Mouse (Mus musculus) liver, adult 2 months (tissue): ENCODE measurements around the gene Fhad1. TPM values are rescaled to one million over a fixed set of nuclear protein-coding genes. Genes with fewer than 3 reads are reported as not detected.

Experiments
- DNase-seq: peaks from one replicate; pipeline ENCODE4 v3.0.0-alpha.2; 2011; ENCODE audit warnings: low read depth, low spot score; ENCODE audit errors: extremely low read depth
- H3K27ac ChIP-seq: fragments of 200-500 bp; replicated peaks from 2 replicates; pipeline ENCODE4 v1.5.1; 2012; ENCODE audit warnings: low read depth, mild to moderate bottlenecking, control low read depth, inconsistent platforms, low read length; ENCODE audit not compliant: insufficient read depth
- H3K27me3 ChIP-seq: fragments of 200-500 bp; 2 replicates; pipeline ENCODE4 v1.6.1; 2012; ENCODE audit warnings: mild to moderate bottlenecking, moderate library complexity, low read length, inconsistent platforms; ENCODE audit not compliant: control insufficient read depth, insufficient read depth
- H3K36me3 ChIP-seq: fragments of 200-500 bp; 2 replicates; pipeline ENCODE4 v1.6.1; 2012; ENCODE audit warnings: low read length, inconsistent platforms; ENCODE audit not compliant: control insufficient read depth, insufficient read depth
- H3K4me1 ChIP-seq: fragments of 200-500 bp; 2 replicates; pipeline ENCODE4 v1.6.1; 2011; ENCODE audit warnings: low read length; ENCODE audit not compliant: control insufficient read depth, insufficient read depth
- H3K4me3 ChIP-seq: fragments of 200-500 bp; 2 replicates; pipeline ENCODE4 v1.5.1; 2011; ENCODE audit warnings: low read depth, mild to moderate bottlenecking, control low read depth, low read length, moderate library complexity; ENCODE audit not compliant: insufficient read depth
- H3K79me2 ChIP-seq: fragments of 200-500 bp; 2 replicates; pipeline ENCODE4 v1.6.1; 2012; ENCODE audit warnings: inconsistent platforms, mild to moderate bottlenecking, low read length, moderate library complexity; ENCODE audit not compliant: control insufficient read depth, insufficient read depth
- H3K9ac ChIP-seq: fragments of 200-500 bp; 2 replicates; pipeline ENCODE4 v1.6.1; 2012; ENCODE audit warnings: low read depth, mild to moderate bottlenecking, control low read depth, inconsistent platforms, low read length
- CTCF ChIP-seq: fragments of 200-500 bp; IDR thresholded peaks from 2 replicates; pipeline ENCODE4 v1.5.1; 2011; ENCODE audit warnings: low read depth, low read length, control low read depth
- POLR2A ChIP-seq: fragments of 200-500 bp; IDR thresholded peaks from 2 replicates; pipeline ENCODE4 v1.6.1; 2011; ENCODE audit warnings: low read length, control low read depth; ENCODE audit not compliant: insufficient read depth; ENCODE audit errors: extremely low read depth
- WGBS: fragments of 180-500 bp; shearing (Covaris S2); methylation state at CpG from one replicate; pipeline ENCODE4 v1.1.7; 2018; 5-methylcytosine and 5-hydroxymethylcytosine counted together
- polyA plus RNA-seq: library from polyadenylated mRNA; depleted of rRNA; stranded (reverse); fragments of >200 nt; gene quantifications from 2 replicates; pipeline ENCODE4 v1.2.3, GENCODE M21; 2012
- total RNA-seq: library from RNA; depleted of rRNA; stranded (reverse); fragments of >200 nt; gene quantifications from 2 replicates; pipeline ENCODE4 v1.2.3, GENCODE M21; 2014

Fhad1 gene
- total and polyA plus RNA-seq, 2 experiments: 0.06 to 2.4 TPM

- H3K4me3 ChIP-seq: no peak overlapping the region
- H3K9ac ChIP-seq: no peak overlapping the region
- H3K27ac ChIP-seq: 0 out of 2 replicates have a peak overlapping the region, but pooled peaks have one; percentile 1
- no peak for DNase-seq
- H3K36me3 ChIP-seq: no peaks in the 10 kb centered on the region
- H3K4me1 ChIP-seq: no peaks in the 10 kb centered on the region
- WGBS: 65% methylated on average over 13 of the region's 13 CpGs
- no peaks in the 10 kb centered on the region for H3K79me2 ChIP-seq
- TF ChIP-seq POLR2A: no peak
- no peak for TF ChIP-seq CTCF
- no peaks in the 10 kb centered on the region for H3K27me3 ChIP-seq
These were observed 101.5 kb downstream of the Fhad1 start for GRCm38 (mm10) chr4:141913201-141913993.

GRCm38 (mm10) chr4:141904710-141905109 is 110.2 kb downstream of the Fhad1 start:
- H3K36me3 ChIP-seq: no peaks in the 10 kb centered on the region
- WGBS: 86% methylated on average over 9 of the region's 9 CpGs
- TF ChIP-seq CTCF (no peak), POLR2A (no peak)
- no peak overlapping the region for H3K9ac ChIP-seq
- no peaks in the 10 kb centered on the region for H3K79me2 ChIP-seq
- no peaks in the 10 kb centered on the region for H3K4me1 ChIP-seq
- H3K27ac ChIP-seq: no peak overlapping the region
- DNase-seq: no peak
- H3K27me3 ChIP-seq: no peaks in the 10 kb centered on the region
- H3K4me3 ChIP-seq: no peak overlapping the region

- no peak for TF ChIP-seq CTCF
- TF ChIP-seq POLR2A: no peak
- DNase-seq: no peak
- H3K27me3 ChIP-seq: no peaks in the 10 kb centered on the region
- 86% methylated on average over 8 of the region's 8 CpGs for WGBS
- H3K27ac ChIP-seq: no peak overlapping the region
- no peaks in the 10 kb centered on the region for H3K4me1 ChIP-seq
- no peak overlapping the region for H3K4me3 ChIP-seq
- H3K9ac ChIP-seq: no peak overlapping the region
- no peaks in the 10 kb centered on the region for H3K79me2 ChIP-seq
- H3K36me3 ChIP-seq: no peaks in the 10 kb centered on the region
These were observed 112.4 kb downstream of the Fhad1 start for GRCm38 (mm10) chr4:141902479-141902858.

DNA sequence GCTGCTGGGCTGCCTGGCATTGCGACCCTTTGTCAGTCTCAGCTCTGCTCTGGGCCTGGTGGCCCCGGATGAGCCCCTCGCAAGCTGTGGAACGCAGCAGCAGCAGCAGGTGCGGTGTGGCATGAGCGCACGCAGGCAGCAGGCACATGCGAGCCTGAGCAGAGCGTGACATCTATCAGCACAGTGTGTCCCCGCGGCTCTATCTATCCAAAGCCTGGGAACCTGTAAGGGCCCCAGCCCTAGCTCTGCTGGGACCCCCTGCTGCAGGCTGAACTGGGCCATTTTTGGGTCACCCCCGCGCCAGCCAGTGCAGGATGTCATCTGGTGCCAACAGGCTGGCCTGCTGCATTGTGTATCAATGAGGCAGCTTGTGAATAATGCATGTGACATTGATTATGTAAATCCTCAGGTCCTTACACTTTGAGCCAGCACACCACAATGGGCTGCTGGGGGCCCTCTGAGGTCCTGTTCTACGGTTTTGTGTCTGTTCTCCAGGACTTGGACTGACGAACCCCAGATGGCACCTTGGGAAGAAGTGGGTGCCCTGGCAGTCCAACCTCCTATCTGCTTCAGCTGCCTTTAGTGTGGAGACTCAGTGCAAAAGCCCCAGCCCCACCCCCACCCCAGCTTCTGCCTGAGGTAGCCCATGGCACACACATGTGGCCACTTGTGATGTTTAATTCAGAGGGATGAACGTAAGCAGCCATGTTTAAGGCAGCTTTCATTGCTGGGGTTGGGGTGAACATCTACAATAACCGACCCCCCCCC is 113.0 kb downstream of the Fhad1 start:
- no peak overlapping the region for H3K9ac ChIP-seq
- H3K27me3 ChIP-seq: no peaks in the 10 kb centered on the region
- H3K79me2 ChIP-seq: no peaks in the 10 kb centered on the region
- no peak overlapping the region for H3K27ac ChIP-seq
- DNase-seq: no peak
- no peaks in the 10 kb centered on the region for H3K36me3 ChIP-seq
- 91% methylated on average over 17 of the region's 17 CpGs for WGBS
- no peaks in the 10 kb centered on the region for H3K4me1 ChIP-seq
- no peak overlapping the region for H3K4me3 ChIP-seq
- no peak for TF ChIP-seq POLR2A
- TF ChIP-seq CTCF: no peak

- no peak for TF ChIP-seq CTCF
- TF ChIP-seq POLR2A: no peak
- Histone ChIP-seq H3K79me2 (no peaks in the 10 kb centered on the region), H3K4me1 (no peaks in the 10 kb centered on the region), H3K36me3 (no peaks in the 10 kb centered on the region), H3K9ac (no peak overlapping the region), H3K4me3 (no peak overlapping the region), H3K27ac (no peak overlapping the region), H3K27me3 (no peaks in the 10 kb centered on the region)
- WGBS: 83% methylated on average over 11 of the region's 11 CpGs
- DNase-seq: no peak
These were observed 114.5 kb downstream of the Fhad1 start for GRCm38 (mm10) chr4:141900421-141900820.

- no peaks in the 10 kb centered on the region for H3K27me3 ChIP-seq
These were observed 114.9 kb downstream of the Fhad1 start for GRCm38 (mm10) chr4:141899936-141900335.

More at GRCm38 (mm10) chr4:141899936-141900335, 114.9 kb downstream of the Fhad1 start:
- no peak overlapping the region for H3K27ac ChIP-seq
- 63% methylated on average over 8 of the region's 8 CpGs for WGBS
- no peak overlapping the region for H3K9ac ChIP-seq
- no peak for DNase-seq
- H3K4me3 ChIP-seq: no peak overlapping the region
- H3K4me1 ChIP-seq: no peaks in the 10 kb centered on the region
- TF ChIP-seq CTCF (no peak), POLR2A (no peak)
- no peaks in the 10 kb centered on the region for H3K79me2 ChIP-seq
- H3K36me3 ChIP-seq: no peaks in the 10 kb centered on the region
